Mouse (Mus musculus) intestine, embryonic 15.5 days (tissue): ENCODE measurements around the gene Itgb1. TPM values are rescaled to one million over a fixed set of nuclear protein-coding genes. Genes with fewer than 3 reads are reported as not detected.

Source experiments
- polyA plus RNA-seq: library from polyadenylated mRNA; unstranded; fragments of >200 nt; fragmentation: Nextera tagmentation; extraction: Ambion mirVana; gene quantifications from 2 replicates; pipeline ENCODE4 v1.2.1, GENCODE M21; 2015

Itgb1 gene
- polyA plus RNA-seq, 1 experiment from 2014 or later, result 305 TPM

Other genes starting within 250 kb of the Itgb1 start
- gene Gm3952, start 113.0 kb downstream of the Itgb1 start, polyA plus RNA-seq, result not detected in 2 replicates